Mouse (Mus musculus): ENCODE results near the gene Tuba4a.

- TF ChIP-seq CTCF (conservative IDR thresholded peaks at IDR 0.05; ENCODE audit: low read length): no peak
- TF ChIP-seq POU5F1 (IDR thresholded peaks at IDR 0.05; ENCODE audit: borderline replicate concordance, low read length): no peak
- TF ChIP-seq NANOG (IDR thresholded peaks at IDR 0.05; ENCODE audit: borderline replicate concordance, low read length): no peak
Measured at GRCm38 (mm10) chr1:75208967-75209678, 10.5 kb downstream of the Tuba4a start.

Measured in E14TG2a.4 (cell line).